ENCODE assay signal across 14 mouse cellular contexts in genomic region chr11:72349016-72349415, GRCm38 (mm10). TPM values are rescaled to one million over a fixed set of nuclear protein-coding genes. Genes with fewer than 3 reads are reported as not detected.
DNase-seq lines count a peak whose midpoint lies in the region; ATAC-seq lines count a peak whose summit lies in the region.
"Had no signal": no experiment of that assay in that cellular context is flagged by ENCODE, and none has a peak within 500 bp of the region (broad histone marks: within the 10 kb centered on the region; RNA-seq: fewer than 3 reads in every experiment).

No protein-coding gene starts in this region.

- H3K27ac ChIP-seq in hindbrain, embryonic 12.5 days, result no peak overlapping the region
- H3K27ac ChIP-seq: embryonic facial prominence, embryonic 12.5 days; heart, embryonic 15.5 days; limb, embryonic 10.5 days had no signal

- DNase-seq in heart, adult 18-20 months, result peak; percentile 30 to 41
- DNase-seq in heart, adult 8-10 months (ENCODE audit: low spot score), result no peak
- DNase-seq in right cerebral cortex, adult 18-20 months, result peak; percentile 45
- DNase-seq in right cerebral cortex, postnatal 14 days, result no peak
- DNase-seq in kidney, adult 8-10 months, result peak; percentile 49 to 63
- DNase-seq in yolk sac, embryonic 10.5 days (ENCODE audit: low spot score), result peak; percentile 86
- DNase-seq: lung, adult 18-20 months had no signal

- H3K9ac ChIP-seq in hindbrain, embryonic 12.5 days, result no peak overlapping the region
- H3K9ac ChIP-seq: embryonic facial prominence, embryonic 12.5 days; heart, embryonic 15.5 days had no signal

- no peaks in the 10 kb centered on the region for H3K4me1 ChIP-seq in hindbrain, embryonic 12.5 days
- H3K4me1 ChIP-seq: heart, embryonic 15.5 days had no signal

- no peak for ATAC-seq in hindbrain, embryonic 12.5 days (ENCODE audit: low FRiP score)
- no peak for ATAC-seq in granulocyte monocyte progenitor cell, adult 5-6 weeks (replicated peaks; ENCODE audit: poor library complexity, severe bottlenecking)
- ATAC-seq: CD4-positive, CD25-positive, alpha-beta regulatory T cell, adult 4 months had no signal

- no peaks in the 10 kb centered on the region for H3K27me3 ChIP-seq in hindbrain, embryonic 12.5 days
- H3K27me3 ChIP-seq: embryonic facial prominence, embryonic 12.5 days; heart, embryonic 15.5 days had no signal

- 53% methylated on average over 8 of the region's 8 CpGs for whole genome bisulfite sequencing in hindbrain, embryonic 12.5 days

- no peak overlapping the region for H3K4me2 ChIP-seq in hindbrain, embryonic 12.5 days (replicated peaks)
- H3K4me2 ChIP-seq: embryonic facial prominence, embryonic 12.5 days; heart, embryonic 15.5 days had no signal

- no peak overlapping the region for H3K4me3 ChIP-seq in hindbrain, embryonic 12.5 days
- H3K4me3 ChIP-seq: embryonic facial prominence, embryonic 12.5 days; heart, embryonic 15.5 days; limb, embryonic 10.5 days had no signal

- no peaks in the 10 kb centered on the region for H3K9me3 ChIP-seq in hindbrain, embryonic 12.5 days (replicated peaks)
- H3K9me3 ChIP-seq: embryonic facial prominence, embryonic 12.5 days; heart, embryonic 15.5 days; limb, embryonic 10.5 days had no signal

- H3K36me3 ChIP-seq in hindbrain, embryonic 12.5 days, result no peaks in the 10 kb centered on the region
- H3K36me3 ChIP-seq: embryonic facial prominence, embryonic 12.5 days; heart, embryonic 15.5 days; limb, embryonic 10.5 days had no signal

RNA-seq across cellular contexts. Expression of gene Tekt1, which starts 13.2 kb away (rescaled TPM):
- total RNA-seq in heart, adult 18-20 months (2021), result under 1 TPM in 1 of 2 experiments, not detected in 1; 0.75 TPM
- under 1 TPM in 1 of 4 experiments, not detected in 3; 0.28 TPM for total RNA-seq in heart, adult 8-10 months (2022)
- 6.6 and 7.9 TPM in 2 replicates for polyA plus RNA-seq in hindbrain, embryonic 12.5 days (2016; fragmentation: Nextera tagmentation; extraction: Ambion mirVana)
- total RNA-seq in granulocyte monocyte progenitor cell, adult 5-6 weeks (2014; fragmentation: Nextera tagmentation), result not detected in 2 replicates
- 0.15 TPM in 1 of 2 replicates, not detected in the other for total RNA-seq in granulocyte monocyte progenitor cell, adult 5-6 weeks (2017)
- polyA plus RNA-seq: CD4-positive, CD25-positive, alpha-beta regulatory T cell, adult 4 months had no signal

RNA-seq across cellular contexts. Expression of gene Fbxo39, which starts 34.8 kb away (rescaled TPM):
- not detected for total RNA-seq in heart, adult 18-20 months (2021)
- not detected for total RNA-seq in heart, adult 8-10 months (2022)
- polyA plus RNA-seq in hindbrain, embryonic 12.5 days (2016; fragmentation: Nextera tagmentation; extraction: Ambion mirVana), result not detected in 2 replicates
- not detected in 2 replicates for total RNA-seq in granulocyte monocyte progenitor cell, adult 5-6 weeks (2014; fragmentation: Nextera tagmentation)
- total RNA-seq in granulocyte monocyte progenitor cell, adult 5-6 weeks (2017), result not detected in 2 replicates
- polyA plus RNA-seq: embryonic facial prominence, embryonic 12.5 days; heart, embryonic 15.5 days; limb, embryonic 10.5 days; stomach, embryonic 16.5 days had no signal

RNA-seq across cellular contexts. Expression of gene Xaf1, which starts 47.6 kb away (rescaled TPM):
- 10 to 100 TPM in 1 of 2 experiments, 1 to 10 TPM in 1; 9.5 to 10.5 TPM for total RNA-seq in heart, adult 18-20 months (2021)
- total RNA-seq in heart, adult 8-10 months (2022), result 10 to 100 TPM in 1 of 4 experiments, 1 to 10 TPM in 3; 9.1 to 11.5 (median 9.2) TPM
- polyA plus RNA-seq in hindbrain, embryonic 12.5 days (2016; fragmentation: Nextera tagmentation; extraction: Ambion mirVana), result 1.9 and 2.6 TPM in 2 replicates
- total RNA-seq in granulocyte monocyte progenitor cell, adult 5-6 weeks (2014; fragmentation: Nextera tagmentation), result 3.6 and 8.9 TPM in 2 replicates
- total RNA-seq in granulocyte monocyte progenitor cell, adult 5-6 weeks (2017), result 2.0 and 11.7 TPM in 2 replicates

Comparison
In these comparisons a context has a peak if more than half of its experiments do, and no peak if none do; other contexts are left out.
1. DNase-seq: peak in heart, adult 18-20 months (2 of 2), right cerebral cortex, adult 18-20 months (single experiment), kidney, adult 8-10 months (2 of 2) and yolk sac, embryonic 10.5 days (single experiment); none in heart, adult 8-10 months (single experiment) and right cerebral cortex, postnatal 14 days (single experiment).